Mouse (Mus musculus): Measurements from ENCODE around the gene Hnrnph2. TPM values are rescaled to one million over a fixed set of nuclear protein-coding genes. Genes with fewer than 3 reads are reported as not detected.

Gene Hnrnph2
- total and polyA plus RNA-seq, 3 experiments, result 127 to 295 (median 200) TPM

GRCm38 (mm10) chrX:134635111-134635510, 34.1 kb downstream of the Hnrnph2 start:
- TF ChIP-seq RAD21 (IDR thresholded peaks at IDR 0.05; ENCODE audit: low read depth, low read length) (no peak), TAL1 (IDR thresholded peaks at IDR 0.05; ENCODE audit: low read length) (no peak), BHLHE40 (IDR thresholded peaks at IDR 0.05; ENCODE audit: borderline replicate concordance, low read depth, low read length) (no peak), TCF12 (IDR thresholded peaks at IDR 0.05; ENCODE audit: low read depth, low read length) (no peak), POLR2A (IDR thresholded peaks at IDR 0.05; ENCODE audit: control insufficient read depth in 1 of 2, insufficient read depth in 1 of 2, low read depth in 1 of 2, low read length in 2 of 2, poor library complexity in 1 of 2) (no peak), CTCF (IDR thresholded peaks at IDR 0.05 in 2 of 3, conservative IDR thresholded peaks at IDR 0.05 in 1 of 3; ENCODE audit: control insufficient read depth in 1 of 3, insufficient read depth in 1 of 3, low read depth in 2 of 3, low read length in 3 of 3, poor library complexity in 1 of 3, severe bottlenecking in 1 of 3) (no peak), MEF2A (IDR thresholded peaks at IDR 0.05; ENCODE audit: extremely low read depth, insufficient replicate concordance, low read depth, low read length, poor library complexity, severe bottlenecking) (no peak), MAX (IDR thresholded peaks at IDR 0.05; ENCODE audit: low read length) (no peak), CHD1 (IDR thresholded peaks at IDR 0.05; ENCODE audit: low read depth, low read length) (no peak), HCFC1 (IDR thresholded peaks at IDR 0.05; ENCODE audit: low read depth, low read length) (no peak), SIN3A (IDR thresholded peaks at IDR 0.05; ENCODE audit: low read length) (no peak), USF1 (IDR thresholded peaks at IDR 0.05; ENCODE audit: low read depth, low read length) (no peak), ZKSCAN1 (IDR thresholded peaks at IDR 0.05; ENCODE audit: low read depth, low read length) (no peak), MAFK (IDR thresholded peaks at IDR 0.05; ENCODE audit: borderline replicate concordance, low read depth, low read length) (no peak), JUND (IDR thresholded peaks at IDR 0.05; ENCODE audit: low read depth, low read length) (no peak), MYB (IDR thresholded peaks at IDR 0.05; ENCODE audit: low read depth, low read length) (no peak)
- H3K9ac ChIP-seq (ENCODE audit: control insufficient read depth, low read depth, low read length, poor library complexity, severe bottlenecking), result no peak overlapping the region
- DNase-seq (ENCODE audit: low read depth, low spot score), result no peak
- no peaks in the 10 kb centered on the region for H3K27me3 ChIP-seq (ENCODE audit: control insufficient read depth in 1 of 2, insufficient read depth in 2 of 2, low read length in 2 of 2)
- H3K9me3 ChIP-seq (replicated peaks; ENCODE audit: insufficient read depth, low read length), result no peaks in the 10 kb centered on the region
- H3K27ac ChIP-seq (ENCODE audit: control insufficient read depth, low read depth, low read length), result no peak overlapping the region
- H3K4me1 ChIP-seq (ENCODE audit: control insufficient read depth in 1 of 2, insufficient read depth in 2 of 2, low read length in 2 of 2), result peaks cover 0 to under 1% of the 10 kb centered on the region in 2 experiments; a peak in 1 of 4 replicates
- H3K36me3 ChIP-seq (ENCODE audit: control insufficient read depth in 1 of 2, insufficient read depth in 2 of 2, low read length in 2 of 2), result no peaks in the 10 kb centered on the region
- no peak overlapping the region for H3K4me3 ChIP-seq (ENCODE audit: control insufficient read depth in 1 of 2, insufficient read depth in 1 of 2, low read depth in 2 of 2, low read length in 2 of 2)
- no peaks in the 10 kb centered on the region for H3K79me2 ChIP-seq (ENCODE audit: control insufficient read depth, insufficient read depth, low read length, poor library complexity)

GRCm38 (mm10) chrX:134635860-134636259, 34.9 kb downstream of the Hnrnph2 start:
- Histone ChIP-seq H3K79me2 (ENCODE audit: control insufficient read depth, insufficient read depth, low read length, poor library complexity) (no peaks in the 10 kb centered on the region), H3K4me3 (ENCODE audit: control insufficient read depth in 1 of 2, insufficient read depth in 1 of 2, low read depth in 2 of 2, low read length in 2 of 2) (no peak overlapping the region), H3K27me3 (ENCODE audit: control insufficient read depth in 1 of 2, insufficient read depth in 2 of 2, low read length in 2 of 2) (no peaks in the 10 kb centered on the region), H3K9ac (ENCODE audit: control insufficient read depth, low read depth, low read length, poor library complexity, severe bottlenecking) (no peak overlapping the region), H3K36me3 (ENCODE audit: control insufficient read depth in 1 of 2, insufficient read depth in 2 of 2, low read length in 2 of 2) (peaks cover 0 to 5% of the 10 kb centered on the region in 2 experiments; a peak in 2 of 4 replicates), H3K9me3 (replicated peaks; ENCODE audit: insufficient read depth, low read length) (no peaks in the 10 kb centered on the region), H3K4me1 (ENCODE audit: control insufficient read depth in 1 of 2, insufficient read depth in 2 of 2, low read length in 2 of 2) (peaks cover 6 to 8% of the 10 kb centered on the region in 2 experiments; a peak in 3 of 4 replicates), H3K27ac (ENCODE audit: control insufficient read depth, low read depth, low read length) (no peak overlapping the region)
- TF ChIP-seq E2F4 (IDR thresholded peaks at IDR 0.05; ENCODE audit: borderline replicate concordance, low read depth, low read length) (no peak), CTCF (IDR thresholded peaks at IDR 0.05 in 2 of 3, conservative IDR thresholded peaks at IDR 0.05 in 1 of 3; ENCODE audit: control insufficient read depth in 1 of 3, insufficient read depth in 1 of 3, low read depth in 2 of 3, low read length in 3 of 3, poor library complexity in 1 of 3, severe bottlenecking in 1 of 3) (no peak), POLR2AphosphoS5 (IDR thresholded peaks at IDR 0.05; ENCODE audit: borderline replicate concordance, low read depth, low read length) (no peak), TCF12 (IDR thresholded peaks at IDR 0.05; ENCODE audit: low read depth, low read length) (no peak), USF1 (IDR thresholded peaks at IDR 0.05; ENCODE audit: low read depth, low read length) (no peak), SMC3 (IDR thresholded peaks at IDR 0.05; ENCODE audit: low read depth, low read length) (no peak), POLR2A (IDR thresholded peaks at IDR 0.05; ENCODE audit: control insufficient read depth in 1 of 2, insufficient read depth in 1 of 2, low read depth in 1 of 2, low read length in 2 of 2, poor library complexity in 1 of 2) (no peak), MAFK (IDR thresholded peaks at IDR 0.05; ENCODE audit: borderline replicate concordance, low read depth, low read length) (no peak), SIN3A (IDR thresholded peaks at IDR 0.05; ENCODE audit: low read length) (no peak), USF2 (IDR thresholded peaks at IDR 0.05; ENCODE audit: borderline replicate concordance in 1 of 2, insufficient read depth in 1 of 2, low read depth in 1 of 2, low read length in 2 of 2) (no peak)
- DNase-seq (ENCODE audit: low read depth, low spot score), result no peak
